Mouse (Mus musculus) embryonic facial prominence, embryonic 10.5 days (tissue): ENCODE measurements at regions not wholly inside any gene's neighbourhood (a gene's known extent, or its start where the extent isn't known, plus 50 kb on each side); places are given as distances from the start of the nearest gene placed in this dataset.

Experiments
- DNase-seq: peaks from one replicate; pipeline ENCODE4 v3.0.0-alpha.2; 2017; ENCODE audit warnings: low spot score
- H3K27ac ChIP-seq: fragments of 300-500 bp; sonication (generic); replicated peaks from 2 replicates; pipeline ENCODE4 v1.5.1; 2016; ENCODE audit warnings: mild to moderate bottlenecking
- H3K27me3 ChIP-seq: fragments of 300-500 bp; sonication (generic); replicated peaks from 2 replicates; pipeline ENCODE4 v1.6.1; 2016; ENCODE audit warnings: low read depth, mild to moderate bottlenecking; ENCODE audit not compliant: poor library complexity, severe bottlenecking
- H3K36me3 ChIP-seq: fragments of 300-500 bp; sonication (generic); replicated peaks from 2 replicates; pipeline ENCODE4 v1.6.1; 2016; ENCODE audit warnings: mild to moderate bottlenecking, moderate library complexity
- H3K4me1 ChIP-seq: fragments of 300-500 bp; sonication (generic); 2 replicates; pipeline ENCODE4 v1.6.1; 2016
- H3K4me3 ChIP-seq: fragments of 300-500 bp; sonication (generic); 2 replicates; pipeline ENCODE4 v1.5.1; 2016; ENCODE audit warnings: mild to moderate bottlenecking, moderate library complexity
- H3K9me3 ChIP-seq: fragments of 300-500 bp; sonication (generic); 2 replicates; pipeline ENCODE4 v1.6.1; 2016; ENCODE audit warnings: mild to moderate bottlenecking
- WGBS: fragments of 180-500 bp; shearing (Covaris S2); methylation state at CpG from one replicate; pipeline ENCODE4 v1.1.7; 2016; 5-methylcytosine and 5-hydroxymethylcytosine counted together

DNA sequence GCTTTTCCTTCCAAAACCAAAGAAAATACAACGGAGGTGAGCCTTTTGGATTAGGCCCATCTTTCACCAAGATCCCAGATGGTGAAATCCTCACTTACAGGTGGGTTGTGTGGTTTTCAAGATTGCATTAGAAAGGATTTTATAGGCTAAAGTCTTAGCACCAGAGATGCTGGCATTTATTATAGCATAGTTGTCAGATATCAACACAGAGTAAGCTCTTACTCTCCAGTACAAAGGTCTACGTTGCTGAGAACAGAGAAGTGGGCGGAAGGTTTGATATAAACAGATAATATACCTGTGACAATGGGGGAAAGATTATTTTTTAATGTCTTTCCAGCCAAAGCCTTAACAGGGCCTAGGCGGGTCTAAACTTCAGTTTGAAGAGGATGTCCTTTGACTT, 57.4 kb upstream of the Cyp1b1 start:
- H3K36me3 ChIP-seq: no peaks in the 10 kb centered on the region
- H3K4me1 ChIP-seq: peaks cover 24% of the 10 kb centered on the region
- no peaks in the 10 kb centered on the region for H3K9me3 ChIP-seq
- 72% methylated on average over 4 of the region's 4 CpGs for WGBS
- DNase-seq: no peak
- no peak overlapping the region for H3K27ac ChIP-seq
- H3K4me3 ChIP-seq: no peak overlapping the region
- H3K27me3 ChIP-seq: no peaks in the 10 kb centered on the region

- Histone ChIP-seq H3K27me3 (no peaks in the 10 kb centered on the region), H3K36me3 (no peaks in the 10 kb centered on the region), H3K9me3 (no peaks in the 10 kb centered on the region), H3K4me1 (peaks cover 24% of the 10 kb centered on the region), H3K27ac (peak overlapping the region; percentile 51), H3K4me3 (peak overlapping the region; percentile 11; the same call in 1 of the 2 replicates)
- WGBS: 16% methylated on average over 10 of the region's 10 CpGs
- DNase-seq: peak; percentile 55
Measured at GRCm38 (mm10) chr17:79771727-79772126, 56.9 kb upstream of the Cyp1b1 start.

- Histone ChIP-seq H3K4me1 (peaks cover 24% of the 10 kb centered on the region), H3K9me3 (no peaks in the 10 kb centered on the region), H3K36me3 (no peaks in the 10 kb centered on the region), H3K27me3 (no peaks in the 10 kb centered on the region), H3K4me3 (no peak overlapping the region), H3K27ac (no peak overlapping the region)
- peak; percentile 27 for DNase-seq
- 65% methylated on average over 7 of the region's 7 CpGs for WGBS
Measured at GRCm38 (mm10) chr17:79770911-79771310, 56.0 kb upstream of the Cyp1b1 start.

- H3K4me1 ChIP-seq: peaks cover 18% of the 10 kb centered on the region
- no peaks in the 10 kb centered on the region for H3K36me3 ChIP-seq
- no peaks in the 10 kb centered on the region for H3K27me3 ChIP-seq
- no peak overlapping the region for H3K27ac ChIP-seq
- DNase-seq: no peak
- H3K4me3 ChIP-seq: no peak overlapping the region
- 83% methylated on average over 6 of the region's 6 CpGs for WGBS
- no peaks in the 10 kb centered on the region for H3K9me3 ChIP-seq
Measured at GRCm38 (mm10) chr17:79769824-79770223, 55.0 kb upstream of the Cyp1b1 start.

DNA sequence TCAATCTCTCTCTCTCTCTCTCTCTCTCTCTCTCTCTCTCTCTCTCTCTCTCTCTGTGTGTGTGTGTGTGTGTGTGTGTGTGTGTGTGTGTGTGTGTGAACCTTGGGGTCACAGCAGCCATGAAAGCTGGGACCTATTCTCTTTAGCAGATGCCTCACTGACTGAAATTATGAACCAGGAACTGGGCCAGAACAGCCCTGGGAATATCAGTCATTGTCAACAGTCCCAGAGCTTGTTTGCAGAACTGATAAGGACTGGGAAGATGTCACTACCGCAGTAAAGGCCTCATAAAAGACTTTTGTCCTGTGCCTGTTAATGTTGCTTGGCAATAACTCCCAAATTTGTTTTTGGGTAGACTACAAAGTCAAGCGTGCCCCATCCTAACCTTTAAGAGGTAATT, 53.2 kb upstream of the Cyp1b1 start:
- H3K9me3 ChIP-seq: no peaks in the 10 kb centered on the region
- DNase-seq: no peak
- 90% methylated on average over 2 of the region's 2 CpGs for WGBS

DNA sequence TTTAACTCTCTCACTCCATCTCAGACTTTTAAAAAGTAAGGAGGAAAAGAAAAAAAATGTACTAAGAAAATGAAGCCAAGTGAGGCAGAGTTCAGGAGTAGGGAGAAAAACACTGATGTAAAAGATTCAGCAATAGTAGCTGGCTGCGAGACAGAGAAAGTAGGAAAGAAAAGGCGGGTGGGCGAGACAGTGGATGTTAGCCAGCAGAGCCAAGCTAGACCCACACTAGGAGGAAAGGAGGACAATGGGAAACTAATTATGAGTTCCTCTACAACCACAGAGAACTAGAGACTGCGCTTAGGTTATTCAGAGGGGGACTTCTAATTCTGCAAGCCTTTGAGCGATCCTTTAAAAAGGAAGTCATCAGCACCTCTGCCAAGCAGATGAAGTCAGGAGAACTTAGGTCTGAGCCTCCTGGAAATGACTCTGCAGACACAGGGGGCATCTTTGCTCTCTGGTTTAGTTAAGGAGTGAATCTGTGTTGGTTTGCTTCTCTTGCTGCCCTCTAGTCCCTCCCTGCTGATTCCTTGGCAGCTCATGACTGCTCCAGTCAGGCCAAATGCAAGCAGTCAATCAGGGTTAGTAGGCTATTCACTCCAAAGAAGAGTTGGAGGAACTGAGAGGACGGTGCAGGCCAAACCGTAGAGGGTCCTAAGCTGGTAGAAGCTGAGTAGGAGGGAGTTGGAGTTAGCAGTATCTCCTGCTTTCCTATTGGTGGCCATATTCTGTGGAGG, 50.4 kb upstream of the Cyp1b1 start:
- Histone ChIP-seq H3K27me3 (no peaks in the 10 kb centered on the region), H3K4me1 (no peaks in the 10 kb centered on the region), H3K36me3 (no peaks in the 10 kb centered on the region), H3K27ac (no peak overlapping the region), H3K4me3 (no peak overlapping the region), H3K9me3 (no peaks in the 10 kb centered on the region)
- no peak for DNase-seq
- 88% methylated on average over 7 of the region's 7 CpGs for WGBS

More for the DNA sequence above, 53.2 kb upstream of the Cyp1b1 start:
- no peaks in the 10 kb centered on the region for H3K27me3 ChIP-seq
- H3K36me3 ChIP-seq: no peaks in the 10 kb centered on the region
- no peak overlapping the region for H3K27ac ChIP-seq
- H3K4me1 ChIP-seq: peaks cover 18% of the 10 kb centered on the region
- no peak overlapping the region for H3K4me3 ChIP-seq
